Mouse (Mus musculus): ENCODE measurements at regions not wholly inside any gene's neighbourhood (a gene's known extent, or its start where the extent isn't known, plus 50 kb on each side); places are given as distances from the start of the nearest gene placed in this dataset.

DNA sequence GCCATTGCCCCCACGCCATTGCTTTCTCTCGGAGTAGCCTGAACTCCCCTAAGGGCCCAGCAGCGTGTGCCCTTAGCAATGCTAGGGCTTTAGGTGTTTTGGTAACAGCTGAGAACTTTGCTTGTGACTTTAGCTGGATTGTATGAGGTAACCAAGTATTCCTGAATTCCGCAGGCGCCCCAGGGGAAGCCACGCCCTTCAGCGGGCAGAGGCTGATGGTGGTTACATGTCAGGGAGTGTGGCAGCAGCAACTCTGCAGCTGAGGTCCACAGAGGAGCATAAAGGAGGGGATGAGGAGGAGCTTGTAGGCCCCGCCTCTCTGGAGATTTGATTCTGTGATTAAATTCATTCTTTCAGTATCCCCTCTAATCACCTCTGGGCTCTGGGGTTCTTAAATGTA, 116.1 kb upstream of the 1700012A03Rik start:
- TF ChIP-seq POLR2A (IDR thresholded peaks at IDR 0.05; ENCODE audit: borderline replicate concordance, extremely low read depth, insufficient read depth, insufficient read length, poor library complexity, severe bottlenecking) (no peak), CTCF (IDR thresholded peaks at IDR 0.05; ENCODE audit: borderline replicate concordance, extremely low read depth, insufficient read depth, insufficient read length) (no peak)
- no peak for DNase-seq (ENCODE audit: low read depth)

DNA sequence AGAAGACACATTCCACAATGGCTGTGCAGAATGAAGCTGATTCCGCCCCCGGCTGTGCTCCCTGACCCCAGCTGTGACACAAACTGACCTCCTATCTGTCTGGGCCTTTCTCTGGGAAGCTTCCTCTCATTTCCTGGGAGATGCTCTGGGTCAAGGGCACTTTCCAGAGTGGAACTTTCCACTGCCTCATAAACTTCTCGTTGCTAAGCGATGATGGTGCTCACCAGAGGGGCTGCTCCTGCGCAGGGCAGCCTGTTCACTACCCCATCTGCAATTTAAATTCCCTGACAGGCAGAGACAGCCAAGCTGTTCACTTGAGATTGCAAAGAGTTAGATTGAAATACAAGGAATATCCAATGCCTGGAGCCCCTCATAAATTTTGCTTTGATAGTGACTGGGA, 116.7 kb upstream of the 1700012A03Rik start:
- TF ChIP-seq CTCF (IDR thresholded peaks at IDR 0.05; ENCODE audit: borderline replicate concordance, extremely low read depth, insufficient read depth, insufficient read length) = no peak
- no peak for TF ChIP-seq POLR2A (IDR thresholded peaks at IDR 0.05; ENCODE audit: borderline replicate concordance, extremely low read depth, insufficient read depth, insufficient read length, poor library complexity, severe bottlenecking)
- DNase-seq (ENCODE audit: low read depth) = peak; percentile 73

DNA sequence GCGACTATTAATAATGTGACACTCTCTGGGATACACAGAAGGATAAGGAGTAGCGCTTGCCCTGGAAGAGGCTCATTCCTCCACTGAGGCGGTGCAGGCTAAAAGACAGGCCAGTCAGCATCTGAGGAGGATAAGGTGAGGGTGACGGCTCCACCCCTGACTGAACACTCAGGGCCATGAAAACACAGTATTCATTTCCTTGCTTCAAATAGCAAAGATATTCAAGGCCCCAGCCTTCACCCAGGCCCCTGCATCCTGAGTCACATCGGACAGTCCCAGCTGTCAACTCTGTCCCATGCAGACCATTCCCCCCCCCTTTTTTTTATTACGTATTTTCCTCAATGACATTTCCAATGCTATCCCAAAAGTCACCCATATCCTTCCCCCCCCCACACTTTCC, 118.9 kb upstream of the 1700012A03Rik start:
- no peak for DNase-seq (ENCODE audit: low read depth)
- no peak for TF ChIP-seq CTCF (IDR thresholded peaks at IDR 0.05; ENCODE audit: borderline replicate concordance, extremely low read depth, insufficient read depth, insufficient read length)

DNA sequence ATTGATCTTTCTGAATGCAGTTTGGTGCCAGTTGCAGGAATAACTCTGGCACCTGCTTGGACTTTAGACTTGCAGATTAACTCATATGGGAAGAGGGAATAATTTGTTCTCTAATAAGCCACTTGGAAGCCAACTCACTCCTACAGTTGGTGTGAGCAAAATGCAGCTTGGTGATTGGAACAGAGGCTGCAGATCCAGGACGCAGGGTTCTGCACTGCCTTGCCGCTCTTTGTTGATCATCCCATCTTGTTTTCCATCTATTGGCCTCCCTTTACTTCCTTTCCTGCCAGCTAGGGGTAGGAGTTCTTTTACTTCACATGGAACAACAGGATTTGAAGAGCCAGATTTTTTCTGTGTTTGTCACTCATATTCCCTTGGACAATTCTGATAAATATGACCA, 120.9 kb upstream of the 1700012A03Rik start:
- DNase-seq (ENCODE audit: low read depth) = no peak
- TF ChIP-seq CTCF (IDR thresholded peaks at IDR 0.05; ENCODE audit: borderline replicate concordance, extremely low read depth, insufficient read depth, insufficient read length) (no peak), POLR2A (IDR thresholded peaks at IDR 0.05; ENCODE audit: borderline replicate concordance, extremely low read depth, insufficient read depth, insufficient read length, poor library complexity, severe bottlenecking) (no peak)

DNA sequence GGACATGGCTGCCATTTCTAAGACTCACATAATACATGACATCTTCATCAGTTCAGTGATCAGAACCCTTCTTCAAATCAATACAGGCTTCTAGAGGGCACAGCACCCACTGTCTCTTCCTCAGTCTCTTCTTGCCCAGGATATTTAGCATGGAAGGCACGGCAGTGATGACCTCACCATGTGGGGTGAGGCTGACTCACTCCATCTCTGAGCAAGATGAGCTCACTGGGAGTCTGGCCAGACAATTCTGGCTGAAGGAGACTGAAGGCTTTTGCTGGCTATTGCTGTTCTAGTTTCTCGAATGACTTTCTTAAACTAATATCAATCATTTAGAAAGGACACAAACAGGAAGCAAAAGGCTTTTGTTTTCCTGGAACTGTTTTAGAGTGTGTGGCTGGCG, 122.9 kb upstream of the 1700012A03Rik start:
- TF ChIP-seq POLR2A (IDR thresholded peaks at IDR 0.05; ENCODE audit: borderline replicate concordance, extremely low read depth, insufficient read depth, insufficient read length, poor library complexity, severe bottlenecking) = no peak
- no peak for TF ChIP-seq CTCF (IDR thresholded peaks at IDR 0.05; ENCODE audit: borderline replicate concordance, extremely low read depth, insufficient read depth, insufficient read length)
- DNase-seq (ENCODE audit: low read depth) = no peak

DNA sequence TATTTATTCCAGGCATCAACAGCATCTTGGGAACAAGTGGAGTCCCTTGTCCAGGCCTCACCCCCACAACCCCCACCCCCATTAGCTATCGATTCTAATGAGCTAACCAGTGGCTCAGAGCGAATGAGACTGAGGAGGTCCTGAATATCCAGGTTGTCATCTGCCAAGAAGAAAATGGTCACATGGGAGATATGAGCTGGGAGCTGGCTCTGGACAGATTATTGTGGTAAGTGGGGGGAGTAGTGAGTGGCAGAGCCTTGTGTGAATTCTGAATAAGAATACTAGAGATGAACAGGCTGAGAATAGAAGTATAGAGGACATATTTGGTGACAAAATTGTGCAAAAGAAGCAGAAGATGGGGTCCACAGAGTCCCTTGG, 125.4 kb upstream of the 1700012A03Rik start:
- no peak for DNase-seq (ENCODE audit: low read depth)
- TF ChIP-seq POLR2A (IDR thresholded peaks at IDR 0.05; ENCODE audit: borderline replicate concordance, extremely low read depth, insufficient read depth, insufficient read length, poor library complexity, severe bottlenecking) = no peak
- TF ChIP-seq CTCF (IDR thresholded peaks at IDR 0.05; ENCODE audit: borderline replicate concordance, extremely low read depth, insufficient read depth, insufficient read length) = no peak

DNA sequence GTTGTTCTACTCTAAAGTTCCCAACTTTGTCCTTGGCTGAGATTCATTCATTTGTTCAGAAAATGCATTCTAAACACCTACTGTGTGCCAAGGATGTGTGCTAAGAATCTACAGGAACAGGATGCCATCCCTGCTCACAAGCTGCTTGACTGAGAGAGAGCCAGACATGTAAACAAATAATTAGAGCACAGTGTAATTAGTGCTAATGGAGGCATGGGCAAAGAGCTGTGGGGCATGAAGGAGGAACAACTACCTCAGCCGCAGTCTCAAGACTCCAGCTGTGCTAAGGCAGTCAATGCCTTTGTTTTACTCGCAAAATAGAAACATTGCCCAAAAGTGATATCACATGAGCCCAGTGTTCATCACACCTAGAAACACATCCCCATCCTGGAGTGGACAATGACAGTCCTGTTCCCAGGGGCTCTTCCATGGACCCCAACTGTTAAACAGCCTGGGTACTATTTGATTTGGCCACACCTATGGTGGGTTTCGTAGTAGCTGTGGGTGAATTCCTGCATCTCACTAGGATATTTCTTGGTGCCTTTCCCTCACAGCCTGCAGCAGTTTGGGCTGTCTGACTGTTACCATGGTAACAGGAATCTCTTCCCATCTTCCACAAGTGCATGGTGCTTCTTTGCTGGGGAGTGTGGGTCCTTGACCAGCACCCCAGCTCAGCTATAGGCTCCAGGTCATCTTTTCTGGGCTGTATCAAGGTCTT, 125.9 kb upstream of the 1700012A03Rik start:
- no peak for TF ChIP-seq CTCF (IDR thresholded peaks at IDR 0.05; ENCODE audit: borderline replicate concordance, extremely low read depth, insufficient read depth, insufficient read length)
- no peak for TF ChIP-seq POLR2A (IDR thresholded peaks at IDR 0.05; ENCODE audit: borderline replicate concordance, extremely low read depth, insufficient read depth, insufficient read length, poor library complexity, severe bottlenecking)
- peak; percentile 71 for DNase-seq (ENCODE audit: low read depth)

DNA sequence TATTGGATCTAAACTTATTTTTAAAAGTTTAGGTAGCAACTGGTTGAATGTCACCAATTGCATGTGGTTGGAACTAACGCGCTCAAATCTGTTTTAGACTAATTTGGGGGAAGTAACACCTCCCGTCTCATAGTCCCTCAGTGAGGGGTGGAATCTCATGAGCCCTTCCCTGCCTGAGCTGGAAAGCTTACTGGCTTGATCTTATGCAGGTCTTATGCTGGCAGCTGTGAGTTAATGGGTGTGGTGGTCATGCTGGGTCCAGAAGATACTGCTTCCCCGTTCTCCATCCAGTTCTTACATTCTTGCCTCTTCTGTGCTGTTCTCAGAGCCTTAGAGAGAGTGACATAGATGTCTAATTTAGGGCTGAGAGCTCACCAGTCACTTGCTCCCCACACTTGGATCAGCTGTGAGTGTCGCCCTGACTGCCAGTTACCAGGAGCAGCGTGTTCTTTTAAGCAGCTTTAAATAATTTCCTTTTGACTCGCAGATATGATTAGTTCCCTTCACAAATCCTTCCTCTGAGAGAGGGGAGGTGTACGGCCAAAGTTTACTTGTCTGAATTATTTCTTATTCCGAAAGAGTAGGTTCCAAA, 128.4 kb upstream of the 1700012A03Rik start:
- TF ChIP-seq POLR2A (IDR thresholded peaks at IDR 0.05; ENCODE audit: borderline replicate concordance, extremely low read depth, insufficient read depth, insufficient read length, poor library complexity, severe bottlenecking) = no peak
- TF ChIP-seq CTCF (IDR thresholded peaks at IDR 0.05; ENCODE audit: borderline replicate concordance, extremely low read depth, insufficient read depth, insufficient read length) = no peak
- DNase-seq (ENCODE audit: low read depth) = no peak

DNA sequence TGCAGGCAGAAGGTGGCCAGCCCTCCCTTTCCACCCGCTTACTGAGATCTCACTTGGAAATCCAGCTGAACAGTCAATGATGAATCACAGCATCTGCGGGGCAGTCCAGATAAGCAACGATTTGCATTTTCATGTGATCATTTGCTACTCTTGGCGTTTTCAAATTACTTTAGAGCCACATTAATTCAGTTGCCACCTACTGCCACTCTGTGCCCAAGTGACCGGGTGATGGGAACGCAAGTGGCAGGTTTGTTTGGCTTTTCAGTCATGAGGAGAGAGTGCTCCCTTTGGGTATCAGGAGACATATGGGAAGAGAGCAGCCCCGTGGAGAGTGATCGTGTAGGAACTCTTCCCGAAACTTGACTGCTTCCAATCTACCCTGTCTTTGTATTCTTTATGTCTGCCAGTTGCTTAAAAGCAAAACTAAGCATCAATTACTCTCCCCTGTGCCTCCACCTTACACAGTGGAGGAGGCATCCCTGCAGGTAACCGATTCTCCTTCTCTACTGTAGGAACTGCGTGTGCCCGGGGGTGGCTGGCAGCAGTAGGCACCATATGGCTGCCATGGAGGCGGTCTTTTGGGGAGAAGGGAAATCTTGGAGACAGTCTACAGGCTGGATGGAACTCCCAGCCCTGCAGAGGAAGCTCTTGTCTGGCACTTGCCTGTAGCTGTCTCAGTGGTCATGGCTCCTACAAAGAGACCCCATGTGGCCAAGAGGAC, 132.5 kb upstream of the 1700012A03Rik start:
- TF ChIP-seq POLR2A (IDR thresholded peaks at IDR 0.05; ENCODE audit: borderline replicate concordance, extremely low read depth, insufficient read depth, insufficient read length, poor library complexity, severe bottlenecking) = no peak
- TF ChIP-seq CTCF (IDR thresholded peaks at IDR 0.05; ENCODE audit: borderline replicate concordance, extremely low read depth, insufficient read depth, insufficient read length) = no peak
- DNase-seq (ENCODE audit: low read depth) = no peak

DNA sequence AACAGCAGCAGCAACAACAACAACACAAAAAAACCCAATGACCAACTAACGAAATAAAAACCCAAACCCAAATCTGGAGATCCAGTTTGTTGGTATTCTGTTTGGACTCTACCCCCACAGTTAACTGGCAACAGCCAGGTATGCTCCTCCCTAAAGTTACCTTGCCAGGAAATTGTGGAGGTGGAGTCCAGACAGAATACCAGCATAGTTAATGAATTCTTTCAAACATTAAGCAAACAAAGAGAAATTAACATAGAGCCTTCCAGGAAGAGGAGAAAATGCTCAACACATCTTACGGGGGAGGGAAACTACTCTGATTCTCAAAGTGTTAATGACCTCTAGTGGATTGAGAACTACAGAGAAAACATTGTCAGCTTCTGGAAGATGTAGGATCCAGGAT, 148.3 kb upstream of the 1700012A03Rik start:
- DNase-seq (ENCODE audit: low read depth) = no peak
- TF ChIP-seq CTCF (IDR thresholded peaks at IDR 0.05; ENCODE audit: borderline replicate concordance, extremely low read depth, insufficient read depth, insufficient read length) (no peak), POLR2A (IDR thresholded peaks at IDR 0.05; ENCODE audit: borderline replicate concordance, extremely low read depth, insufficient read depth, insufficient read length, poor library complexity, severe bottlenecking) (no peak)

DNA sequence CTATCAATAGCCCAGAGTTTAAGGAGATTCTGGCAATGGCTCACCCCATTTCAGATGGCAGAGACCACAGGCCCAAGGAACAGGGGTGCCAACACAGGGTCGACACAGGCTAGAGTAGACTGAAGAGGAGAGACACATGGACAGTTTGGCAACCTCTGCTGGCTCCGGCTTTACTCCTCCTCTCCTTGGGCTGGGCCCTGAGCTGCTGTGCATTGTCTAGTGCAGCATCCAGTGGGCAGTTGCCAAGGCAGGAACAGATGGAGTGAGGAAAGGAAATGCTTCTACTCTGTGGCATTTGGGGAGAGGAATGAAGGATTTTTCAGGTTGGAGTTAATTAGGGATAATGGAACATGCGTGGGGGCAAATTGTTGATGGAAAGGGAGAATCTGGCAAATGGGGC, 151.0 kb upstream of the 1700012A03Rik start:
- DNase-seq (ENCODE audit: low read depth) = peak; percentile 53

DNA sequence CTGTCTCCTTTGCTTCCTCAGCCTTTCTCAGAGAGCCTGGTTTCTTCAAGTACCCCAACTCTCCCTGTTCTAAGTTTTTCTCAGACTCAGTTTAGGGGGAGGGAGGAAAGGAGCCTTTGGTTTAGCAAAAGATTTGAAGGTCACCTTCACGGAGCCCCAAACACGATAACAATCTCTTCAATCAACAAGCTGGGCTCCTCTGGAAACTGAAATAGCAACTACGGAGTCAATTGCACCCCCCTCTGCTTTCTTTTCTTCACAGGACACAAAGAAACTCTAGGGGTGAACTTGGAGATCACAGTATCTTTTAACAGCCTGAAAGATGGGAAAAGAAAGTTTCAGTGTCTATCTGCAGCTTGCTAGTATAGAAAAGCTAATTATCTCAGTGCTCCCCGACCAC, 151.4 kb upstream of the 1700012A03Rik start:
- DNase-seq (ENCODE audit: low read depth) = peak; percentile 17
- no peak for TF ChIP-seq CTCF (IDR thresholded peaks at IDR 0.05; ENCODE audit: borderline replicate concordance, extremely low read depth, insufficient read depth, insufficient read length)

More for the DNA sequence above, 151.0 kb upstream of the 1700012A03Rik start:
- TF ChIP-seq POLR2A (IDR thresholded peaks at IDR 0.05; ENCODE audit: borderline replicate concordance, extremely low read depth, insufficient read depth, insufficient read length, poor library complexity, severe bottlenecking) = no peak
- TF ChIP-seq CTCF (IDR thresholded peaks at IDR 0.05; ENCODE audit: borderline replicate concordance, extremely low read depth, insufficient read depth, insufficient read length) = no peak
